Mouse (Mus musculus) cerebellum, adult 8-10 months (tissue): ENCODE data around the gene Plekhj1.

Experiments used
- DNase-seq: peaks from one replicate; pipeline ENCODE4 v3.0.0; 2022

Plekhj1 gene

GRCm38 (mm10) chr10:80804340-80804739 lies 5.9 kb upstream of the Plekhj1 start:
- DNase-seq, result no peak

GRCm38 (mm10) chr10:80802996-80803395 lies 4.6 kb upstream of the Plekhj1 start:
- no peak for DNase-seq

GRCm38 (mm10) chr10:80802204-80802912 lies 3.9 kb upstream of the Plekhj1 start:
- no peak for DNase-seq

- no peak for DNase-seq
These were observed 692 bp upstream of the Plekhj1 start for GRCm38 (mm10) chr10:80799070-80799566.

- no peak for DNase-seq
These were observed 958 bp downstream of the Plekhj1 start for GRCm38 (mm10) chr10:80797186-80798149.

GRCm38 (mm10) chr10:80796307-80796848 lies 2.0 kb downstream of the Plekhj1 start:
- DNase-seq, result no peak

- no peak for DNase-seq
These were observed 3.7 kb downstream of the Plekhj1 start for GRCm38 (mm10) chr10:80794750-80795149.

- no peak for DNase-seq
These were observed 4.6 kb downstream of the Plekhj1 start for GRCm38 (mm10) chr10:80793803-80794202.

GRCm38 (mm10) chr10:80793033-80793784 lies 5.2 kb downstream of the Plekhj1 start:
- DNase-seq, result peak; percentile 69

GRCm38 (mm10) chr10:80792175-80793032 lies 6.0 kb downstream of the Plekhj1 start:
- DNase-seq, result peak; percentile 75

GRCm38 (mm10) chr10:80791476-80792174 lies 6.8 kb downstream of the Plekhj1 start:
- peak; percentile 60 for DNase-seq

- DNase-seq, result no peak
These were observed 7.5 kb downstream of the Plekhj1 start for GRCm38 (mm10) chr10:80790761-80791404.

- DNase-seq, result no peak
These were observed 10.9 kb downstream of the Plekhj1 start for GRCm38 (mm10) chr10:80787517-80787916.

- DNase-seq, result no peak
These were observed 12.5 kb downstream of the Plekhj1 start for GRCm38 (mm10) chr10:80785963-80786362.

- DNase-seq, result no peak
These were observed 13.6 kb downstream of the Plekhj1 start for GRCm38 (mm10) chr10:80784871-80785270.

GRCm38 (mm10) chr10:80784302-80784701 lies 14.1 kb downstream of the Plekhj1 start:
- no peak for DNase-seq

- no peak for DNase-seq
These were observed 18.9 kb downstream of the Plekhj1 start for GRCm38 (mm10) chr10:80779565-80779964.

- DNase-seq, result peak; percentile 63
These were observed 21.3 kb downstream of the Plekhj1 start for GRCm38 (mm10) chr10:80777123-80777522.

GRCm38 (mm10) chr10:80776358-80776869 lies 22.0 kb downstream of the Plekhj1 start:
- no peak for DNase-seq

GRCm38 (mm10) chr10:80775731-80776130 lies 22.7 kb downstream of the Plekhj1 start:
- DNase-seq, result peak; percentile 77
